Mouse (Mus musculus) cortical plate, adult 2 months (tissue): ENCODE results near the gene Zbtb3.

Source experiments
- CTCF ChIP-seq: fragments of 200-500 bp; IDR thresholded peaks from 2 replicates; pipeline ENCODE4 v1.5.1; 2011; ENCODE audit warnings: mild to moderate bottlenecking, control low read depth, low read length; ENCODE audit not compliant: insufficient read depth; ENCODE audit errors: extremely low read depth
- POLR2A ChIP-seq: fragments of 200-500 bp; IDR thresholded peaks from 2 replicates; pipeline ENCODE4 v1.6.1; 2011; ENCODE audit warnings: mild to moderate bottlenecking, low read length, control low read depth; ENCODE audit not compliant: insufficient read depth; ENCODE audit errors: extremely low read depth

DNA sequence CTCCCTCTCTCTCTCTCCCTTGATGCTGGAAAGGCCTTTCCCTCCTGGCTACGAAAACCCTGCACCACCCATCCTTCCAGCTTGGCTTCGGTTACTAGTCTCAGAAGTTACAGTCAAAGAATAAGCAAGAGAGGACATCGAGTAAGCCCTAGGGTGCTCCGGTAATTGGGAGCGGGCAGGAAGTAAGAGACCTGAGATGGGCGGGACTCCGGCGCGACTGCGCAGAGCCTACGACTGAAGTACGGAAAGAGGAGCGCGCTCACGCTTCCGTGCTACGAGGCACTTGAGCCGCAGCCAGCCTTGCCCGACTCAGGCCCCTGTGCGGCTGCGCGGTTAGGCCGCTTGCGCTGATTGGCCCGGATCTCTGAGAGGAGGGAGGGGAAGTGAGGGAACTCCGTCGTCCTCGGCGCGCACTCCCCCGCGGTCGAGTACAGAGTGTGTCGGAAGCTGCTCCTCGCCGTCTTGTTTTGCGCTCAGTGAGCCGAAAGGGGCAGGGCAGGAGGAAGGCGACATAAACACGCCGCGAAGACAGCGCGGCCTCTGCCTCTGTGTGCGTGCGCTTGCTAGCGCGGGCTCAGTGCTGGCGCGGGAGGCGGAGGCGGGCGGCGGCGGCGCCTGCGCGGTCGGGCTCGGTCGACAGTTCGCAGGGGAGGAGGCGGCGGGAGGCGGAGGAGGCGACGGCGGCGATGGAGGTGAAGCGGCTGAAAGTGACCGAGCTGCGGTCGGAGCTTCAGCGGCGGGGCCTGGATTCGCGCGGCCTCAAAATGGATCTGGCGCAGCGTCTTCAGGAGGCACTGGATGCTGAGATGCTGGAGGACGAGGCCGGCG lies 17.5 kb downstream of the Zbtb3 start, which contains the start of gene Hnrnpul2:
- TF ChIP-seq CTCF (no peak), POLR2A (peak; percentile 94)
